In the genomic region with DNA sequence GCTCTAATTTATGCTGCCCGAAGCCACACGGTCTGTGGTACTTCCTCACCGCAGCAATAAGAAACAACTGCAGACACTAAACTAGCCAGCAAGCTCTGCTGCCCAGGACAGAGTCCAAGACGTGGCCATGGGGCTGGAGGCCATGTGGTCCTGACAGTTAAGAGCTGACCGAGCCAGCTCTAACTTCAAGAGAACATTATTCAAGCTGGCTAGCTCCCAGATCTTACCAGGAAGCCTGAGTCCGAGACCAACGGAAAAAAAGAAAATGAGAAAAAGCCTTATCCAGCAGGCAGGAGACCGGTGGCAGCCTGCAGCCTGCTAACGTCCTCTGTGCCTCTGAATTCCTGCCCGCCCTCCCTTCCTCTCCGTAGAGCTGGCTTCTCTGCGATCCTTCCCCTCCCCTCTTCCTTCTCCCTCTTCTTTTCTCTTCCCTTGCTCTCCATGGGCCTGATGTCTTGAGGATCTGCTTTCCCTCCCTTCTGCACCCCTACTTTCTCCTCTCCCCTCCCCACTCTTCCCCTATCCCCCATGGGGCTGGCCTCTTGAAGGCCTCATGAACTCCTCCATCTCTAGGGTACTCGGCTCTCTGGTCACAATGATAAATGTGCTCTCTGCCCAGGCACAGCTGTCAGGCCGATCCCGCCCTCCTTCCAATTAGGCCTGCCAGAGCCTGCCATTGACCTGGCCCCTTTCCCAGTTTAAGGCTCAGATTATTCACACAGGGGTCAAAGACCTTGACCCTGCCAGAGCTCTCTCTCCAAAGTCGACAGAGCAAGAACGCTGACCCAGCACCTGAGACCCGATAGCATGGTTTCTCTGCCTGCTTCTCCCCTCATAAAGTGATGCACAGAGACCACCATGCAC, we compare ENCODE assay signal across 10 mouse cellular contexts. TPM values are rescaled to one million over a fixed set of nuclear protein-coding genes. Genes with fewer than 3 reads are reported as not detected.
A peak's percentile ranks its signal among the peaks of the same experiment; 100 is the strongest.
DNase-seq lines count a peak whose midpoint lies in the region; ATAC-seq and TF ChIP-seq lines count a peak whose summit lies in the region.
"Had no signal": no experiment of that assay in that cellular context is flagged by ENCODE, and none has a peak within 500 bp of the region (broad histone marks: within the 10 kb centered on the region; RNA-seq: fewer than 3 reads in every experiment).

No protein-coding gene starts in this region.

- 41% methylated on average over 18 of the region's 18 CpGs for WGBS in heart, embryonic 13.5 days
- WGBS in heart, adult 2 months = 34% methylated on average over 18 of the region's 18 CpGs
- WGBS in limb, embryonic 11.5 days = 12% methylated on average over 18 of the region's 18 CpGs

- H3K79me2 ChIP-seq in heart, adult 2 months (replicated peaks; ENCODE audit: control insufficient read depth, insufficient read depth, low read length) = no peaks in the 10 kb centered on the region

- no peak for TF ChIP-seq POLR2A in heart, adult 2 months (IDR thresholded peaks at IDR 0.05; ENCODE audit: insufficient read depth, low read depth, low read length)

- no peak overlapping the region for H3K4me3 ChIP-seq in heart, embryonic 13.5 days
- no peak overlapping the region for H3K4me3 ChIP-seq in heart, adult 2 months
- H3K4me3 ChIP-seq in limb, embryonic 11.5 days (ENCODE audit: low read depth, low read length) = no peak overlapping the region
- H3K4me3 ChIP-seq: midbrain, embryonic 15.5 days had no signal

- 0 out of 2 replicates have a peak overlapping the region, but pooled peaks have one; percentile 3 for H3K27ac ChIP-seq in heart, embryonic 13.5 days (replicated peaks)
- no peak overlapping the region for H3K27ac ChIP-seq in heart, adult 2 months
- H3K27ac ChIP-seq in limb, embryonic 11.5 days (replicated peaks; ENCODE audit: low read depth, low read length) = no peak overlapping the region
- H3K27ac ChIP-seq: midbrain, embryonic 15.5 days had no signal

- no peaks in the 10 kb centered on the region for H3K36me3 ChIP-seq in heart, embryonic 13.5 days
- H3K36me3 ChIP-seq in heart, adult 2 months (ENCODE audit: control insufficient read depth, insufficient read depth, low read length) = no peaks in the 10 kb centered on the region
- H3K36me3 ChIP-seq in limb, embryonic 11.5 days (ENCODE audit: control insufficient read depth, insufficient read depth, low read length) = no peaks in the 10 kb centered on the region
- H3K36me3 ChIP-seq: midbrain, embryonic 15.5 days had no signal

- peaks cover 5% of the 10 kb centered on the region; the same call in 1 of the 2 replicates for H3K9me3 ChIP-seq in heart, embryonic 13.5 days
- no peaks in the 10 kb centered on the region for H3K9me3 ChIP-seq in limb, embryonic 11.5 days (ENCODE audit: control insufficient read depth, low read length)
- H3K9me3 ChIP-seq: midbrain, embryonic 15.5 days had no signal

- intact Hi-C loops in heart, adult 2 months (cut with DNase I) = no loop called here

- H3K4me2 ChIP-seq in heart, embryonic 13.5 days = peak overlapping the region; percentile 20
- H3K4me2 ChIP-seq in limb, embryonic 11.5 days (ENCODE audit: low read depth, severe bottlenecking) = no peak overlapping the region; the same call in 1 of the 2 replicates
- H3K4me2 ChIP-seq: midbrain, embryonic 15.5 days had no signal

- DNase-seq in heart, adult 2 months = no peak
- peak; percentile 49 for DNase-seq in adrenal gland, postnatal 10 days
- peak; percentile 36 for DNase-seq in limb, embryonic 11.5 days (ENCODE audit: low spot score)
- no peak for DNase-seq in frontal cortex, adult 2 months (ENCODE audit: extremely low spot score in 1 of 2, low spot score in 1 of 2)
- no peak for DNase-seq in spleen, postnatal 4 days (ENCODE audit: low spot score in 2 of 2)
- DNase-seq: thymus, postnatal 4 days had no signal

- no peak for TF ChIP-seq EP300 in heart, adult 2 months (IDR thresholded peaks at IDR 0.05; ENCODE audit: insufficient read depth, low read depth, low read length)

- no peaks in the 10 kb centered on the region for H3K27me3 ChIP-seq in heart, embryonic 13.5 days (replicated peaks)
- no peaks in the 10 kb centered on the region for H3K27me3 ChIP-seq in heart, adult 2 months (ENCODE audit: control insufficient read depth, insufficient read depth, low read length)
- no peaks in the 10 kb centered on the region for H3K27me3 ChIP-seq in limb, embryonic 11.5 days (ENCODE audit: control insufficient read depth, insufficient read depth, low read length)
- H3K27me3 ChIP-seq: midbrain, embryonic 15.5 days had no signal

- ATAC-seq in heart, embryonic 13.5 days (ENCODE audit: extremely low read depth, insufficient number of reproducible peaks, low FRiP score, low TSS enrichment) = no peak
- peak; percentile 48 for ATAC-seq in granulocyte monocyte progenitor cell, adult 5-6 weeks (replicated peaks; ENCODE audit: poor library complexity, severe bottlenecking)
- ATAC-seq in limb, embryonic 11.5 days (ENCODE audit: insufficient number of reproducible peaks, low FRiP score, low TSS enrichment, low read depth) = no peak
- no peak for ATAC-seq in activated CD4-positive, CD25-positive, alpha-beta regulatory T cell, adult 4 months
- ATAC-seq: midbrain, embryonic 15.5 days had no signal

- H3K4me1 ChIP-seq in heart, embryonic 13.5 days = peaks cover 9% of the 10 kb centered on the region; the same call in 1 of the 2 replicates
- H3K4me1 ChIP-seq in heart, adult 2 months (ENCODE audit: control insufficient read depth, insufficient read depth, low read length) = no peaks in the 10 kb centered on the region; the same call in 1 of the 2 replicates
- peaks cover 10% of the 10 kb centered on the region for H3K4me1 ChIP-seq in limb, embryonic 11.5 days (ENCODE audit: control insufficient read depth, insufficient read depth, low read length)
- H3K4me1 ChIP-seq: midbrain, embryonic 15.5 days had no signal

- no peak overlapping the region for H3K9ac ChIP-seq in heart, embryonic 13.5 days
- H3K9ac ChIP-seq in heart, adult 2 months (ENCODE audit: low read depth, low read length) = no peak overlapping the region
- peak overlapping the region; percentile 34; the same call in 1 of the 2 replicates for H3K9ac ChIP-seq in limb, embryonic 11.5 days (ENCODE audit: low read length)
- H3K9ac ChIP-seq: midbrain, embryonic 15.5 days had no signal

- no peak for TF ChIP-seq CTCF in heart, adult 2 months (IDR thresholded peaks at IDR 0.05)

RNA-seq across cellular contexts. Expression of a gene that starts 18.6 kb away (rescaled TPM):
- polyA plus RNA-seq in heart, embryonic 13.5 days (2015; fragmentation: Nextera tagmentation; extraction: Ambion mirVana) = 5.3 and 6.4 TPM in 2 replicates
- 10 to 100 TPM; 20.7 to 21.1 TPM for total RNA-seq in heart, adult 2 months (2021)
- 14.2 and 18.2 TPM in 2 replicates for polyA plus RNA-seq in heart, adult 2 months (2012; rRNA removed)
- total RNA-seq in adrenal gland, postnatal 10 days (2021) = 10 to 100 TPM; 14.0 to 19.7 TPM
- 1.2 and 1.3 TPM in 2 replicates for total RNA-seq in granulocyte monocyte progenitor cell, adult 5-6 weeks (2014; fragmentation: Nextera tagmentation)
- 0.30 and 3.0 TPM in 2 replicates for total RNA-seq in granulocyte monocyte progenitor cell, adult 5-6 weeks (2017)
- 9.2 and 11.8 TPM in 2 replicates for polyA plus RNA-seq in limb, embryonic 11.5 days (2014; fragmentation: Nextera tagmentation; extraction: Ambion mirVana)
- polyA plus RNA-seq in frontal cortex, adult 2 months (2012; rRNA removed) = 38.6 and 41.1 TPM in 2 replicates
- 1 to 10 TPM; 4.3 to 4.6 TPM for polyA plus RNA-seq in activated CD4-positive, CD25-positive, alpha-beta regulatory T cell, adult 4 months (2017; shearing (Covaris generic))

Comparison
In these comparisons a context has a peak if more than half of its experiments do, and no peak if none do; other contexts are left out.
1. DNase-seq: peak in adrenal gland, postnatal 10 days (single experiment) and limb, embryonic 11.5 days (single experiment); none in heart, adult 2 months (0 of 2), frontal cortex, adult 2 months (0 of 2) and spleen, postnatal 4 days (0 of 2).